Mouse (Mus musculus) layer of hippocampus, adult 2 months (tissue): ENCODE measurements around the gene Skint2. TPM values are rescaled to one million over a fixed set of nuclear protein-coding genes. Genes with fewer than 3 reads are reported as not detected.

Source experiments
- DNase-seq, 2 experiments: peaks; one replicate each; pipeline ENCODE4 v3.0.0; 2022; ENCODE audit warnings: low spot score in 2 of 2
- H3K27ac ChIP-seq: fragments of 200-600 bp; 2 replicates; pipeline ENCODE4 v1.8.1; 2022
- H3K4me3 ChIP-seq: fragments of 200-600 bp; 2 replicates; pipeline ENCODE4 v1.8.1; 2022; ENCODE audit warnings: mild to moderate bottlenecking
- CTCF ChIP-seq: fragments of 200-600 bp; conservative IDR thresholded peaks from 2 replicates; pipeline ENCODE4 v1.8.1; 2022; ENCODE audit warnings: antibody characterized with exemption, mild to moderate bottlenecking, moderate library complexity
- long read RNA-seq, 2 experiments: library from polyadenylated mRNA; stranded (forward); transcript quantifications; one replicate each; pipeline ENCODE4 v2.0.0; 2021; ENCODE audit warnings: borderline mapping rate in 2 of 2
- total RNA-seq, 2 experiments: library from RNA; stranded (reverse); gene quantifications; 2 replicates each; pipeline ENCODE4 v1.2.3; 2021

The Skint2 gene
- not detected for total RNA-seq
- long read RNA-seq, experiment 1: 0 reads
- long read RNA-seq, experiment 2: 0 reads

GRCm38 (mm10) chr4:112556894-112557293 is at the start of gene Skint2:
Skint2 (plus strand) TSS chr4:112557194.
- no peak within 1 kb of the TSS for H3K27ac ChIP-seq
- H3K4me3 ChIP-seq: no peak within 1 kb of the TSS
- no peak for TF ChIP-seq CTCF
- DNase-seq: no peak

Other genes with a start within 250 kb of the Skint2 start
- gene Skint9, start 123.2 kb upstream of the Skint2 start, total RNA-seq: not detected
- gene Skint10, start 217.7 kb downstream of the Skint2 start, total RNA-seq: not detected